Mouse (Mus musculus) erythroblast, adult 5-6 weeks (primary cell): ENCODE data around the gene Mgll. TPM values are rescaled to one million over a fixed set of nuclear protein-coding genes. Genes with fewer than 3 reads are reported as not detected.

ENCODE experiments used
- ATAC-seq: replicated peaks from 2 replicates; pipeline ENCODE4 v1.8.0; 2016; ENCODE audit warnings: moderate number of reproducible peaks, mild to moderate bottlenecking, moderate TSS enrichment, inconsistent platforms; ENCODE audit not compliant: poor library complexity, low FRiP score, severe bottlenecking
- total RNA-seq, 2 experiments: library from RNA; stranded (forward) in 1 of 2; stranded (reverse) in 1 of 2; fragments of 150-400 nt in 1 of 2; fragments of 200-764, 138-1000 nt in 1 of 2; gene quantifications; 2 replicates each; pipeline versions ENCODE4 v1.2.3 to v1.2.4; 2015 to 2017; ENCODE audit warnings: low replicate concordance in 2 of 2

Gene Mgll
- 29.8 and 41.2 TPM in 2 replicates for total RNA-seq (2015; ENCODE audit: low replicate concordance)
- 44.1 and 78.5 TPM in 2 replicates for total RNA-seq (2017; ENCODE audit: low replicate concordance)

GRCm38 (mm10) chr6:88724313-88725195 lies at the start of gene Mgll:
Mgll (plus strand) TSS chr6:88724412.
- peak; percentile 64 for ATAC-seq

DNA sequence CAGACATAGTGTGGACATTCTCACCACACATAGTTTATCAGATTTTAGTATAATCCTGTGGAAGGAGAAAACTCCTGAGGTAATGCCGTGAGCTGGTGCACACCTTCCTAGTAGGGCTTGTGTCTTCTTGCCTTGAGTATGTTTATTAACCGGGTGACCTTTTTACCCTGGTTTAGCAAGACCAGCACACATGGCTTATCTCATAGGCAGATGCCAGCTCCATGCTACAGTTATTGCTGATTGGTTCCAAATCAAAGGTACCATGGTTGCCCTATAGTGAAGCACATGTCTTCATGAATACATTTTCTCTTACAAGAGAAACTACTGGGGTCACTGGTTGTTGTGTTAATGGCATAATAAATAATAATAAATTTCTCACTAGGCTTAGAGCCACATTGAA lies 48.4 kb upstream of the Mgll start:
- ATAC-seq: peak; percentile 52; the same call in 1 of the 2 replicates

GRCm38 (mm10) chr6:88676753-88677736 lies 47.2 kb upstream of the Mgll start:
- peak; percentile 99 for ATAC-seq

DNA sequence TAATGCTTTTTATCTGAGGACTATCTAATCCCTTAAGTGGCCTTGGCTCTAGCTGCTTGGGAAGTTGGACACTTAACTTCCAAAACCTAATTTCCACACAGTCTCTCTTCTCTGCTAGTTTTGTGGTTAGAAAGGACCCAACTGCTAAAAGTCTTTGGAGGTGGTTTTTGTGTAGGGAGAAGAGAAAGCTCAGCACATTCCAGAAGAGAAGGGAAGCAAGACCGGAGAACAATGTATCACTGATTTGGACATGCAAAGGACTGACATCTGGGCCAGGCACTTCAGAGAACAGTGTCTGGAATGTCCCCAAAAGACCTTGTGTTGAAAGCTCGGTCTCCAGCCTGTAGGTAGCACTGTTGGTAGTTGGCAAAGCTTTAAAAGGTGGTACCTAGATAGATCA lies 46.5 kb upstream of the Mgll start:
- ATAC-seq: no peak

- no peak for ATAC-seq
Observed at GRCm38 (mm10) chr6:88681026-88681425, 43.2 kb upstream of the Mgll start.

DNA sequence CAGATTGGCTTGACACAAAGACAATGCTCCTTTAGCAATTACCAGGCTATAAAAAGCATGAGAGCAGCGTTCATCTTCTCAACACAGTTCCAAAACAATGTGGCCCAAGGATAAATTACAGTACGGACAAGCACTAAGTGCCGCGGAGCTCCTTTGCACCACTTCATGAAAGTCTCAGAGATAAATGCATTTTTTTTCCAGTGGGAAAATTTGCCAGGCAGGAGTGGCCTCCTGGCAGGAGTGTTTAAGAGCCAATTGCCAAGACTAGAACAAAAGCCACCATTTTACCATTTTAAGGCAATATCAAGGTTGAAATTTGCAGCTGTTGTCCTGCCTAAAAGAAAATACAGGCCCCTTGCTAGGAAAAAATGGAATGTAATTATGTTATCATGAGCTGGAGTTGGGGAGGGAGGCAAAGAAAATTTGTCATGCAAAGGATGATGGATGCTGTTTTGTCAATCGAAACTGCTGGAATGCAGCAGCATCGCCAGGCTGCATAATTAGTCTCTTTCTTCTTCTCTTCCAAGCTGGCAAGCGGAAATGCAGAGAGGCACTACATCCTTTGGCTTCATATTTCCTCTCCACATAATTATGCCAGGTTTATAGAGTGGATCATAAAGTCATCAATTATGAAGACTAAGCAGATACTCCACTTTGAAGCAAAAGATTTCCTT lies 40.7 kb upstream of the Mgll start:
- ATAC-seq: no peak

DNA sequence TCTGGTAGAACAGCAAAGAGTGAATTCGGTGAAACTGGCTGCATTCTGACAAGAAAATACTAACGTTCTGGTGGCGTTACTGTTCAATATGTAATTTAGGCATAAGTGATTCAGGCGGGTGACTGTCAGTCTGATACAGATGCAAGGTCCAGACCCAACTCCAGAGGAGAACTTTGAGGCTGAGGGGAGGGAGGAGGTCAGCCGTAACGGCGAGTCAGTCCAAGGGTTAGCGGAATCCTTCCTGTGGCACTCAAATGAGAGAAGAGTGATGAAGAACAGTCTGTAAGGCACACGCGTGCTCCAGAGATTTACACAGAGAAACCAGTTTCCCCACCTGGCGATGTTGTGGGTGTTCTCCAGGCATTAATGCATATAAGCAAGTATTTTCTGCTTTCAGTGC lies 36.0 kb upstream of the Mgll start:
- ATAC-seq: no peak

- no peak for ATAC-seq
Observed at GRCm38 (mm10) chr6:88688712-88689111, 35.5 kb upstream of the Mgll start.

DNA sequence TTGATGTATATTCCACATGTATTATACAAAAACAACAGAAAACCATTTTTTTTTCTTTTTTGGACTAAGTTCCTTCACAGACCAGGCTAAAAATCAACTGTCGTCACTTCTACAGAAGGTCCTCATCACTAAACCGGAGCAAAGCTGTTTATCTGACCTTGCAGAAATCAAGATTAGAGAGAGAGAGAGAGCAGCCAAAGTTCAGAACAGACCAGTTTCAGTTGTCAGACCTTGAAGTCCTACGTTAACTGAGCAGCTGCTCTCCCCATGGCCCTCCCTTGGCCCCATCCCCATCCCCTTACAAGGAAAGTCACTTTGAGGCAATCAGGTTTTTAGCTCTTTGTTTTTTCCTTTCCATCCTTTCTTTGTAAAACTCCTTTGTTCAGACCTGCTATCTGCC lies 34.0 kb upstream of the Mgll start:
- ATAC-seq: peak; percentile 59; the same call in 1 of the 2 replicates

DNA sequence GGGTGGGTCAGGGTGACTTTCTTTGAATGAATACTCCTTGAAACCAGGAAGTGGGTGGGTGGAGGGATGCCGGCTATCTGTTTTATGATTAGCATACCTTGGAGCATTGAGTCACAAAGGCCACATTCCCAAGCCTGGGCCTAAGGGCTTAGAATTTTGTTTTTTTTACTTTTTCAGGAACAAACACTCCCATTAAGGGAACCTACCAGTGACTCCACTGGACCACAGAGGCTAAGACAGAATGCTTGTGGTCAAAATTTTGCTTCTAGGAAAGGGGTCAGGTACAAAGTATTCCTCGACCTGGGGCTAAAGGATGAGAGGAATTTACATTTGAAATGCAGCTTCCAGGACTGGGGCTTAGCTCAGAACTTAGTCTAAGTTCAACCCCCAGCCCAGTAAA lies 32.9 kb upstream of the Mgll start:
- ATAC-seq: no peak

DNA sequence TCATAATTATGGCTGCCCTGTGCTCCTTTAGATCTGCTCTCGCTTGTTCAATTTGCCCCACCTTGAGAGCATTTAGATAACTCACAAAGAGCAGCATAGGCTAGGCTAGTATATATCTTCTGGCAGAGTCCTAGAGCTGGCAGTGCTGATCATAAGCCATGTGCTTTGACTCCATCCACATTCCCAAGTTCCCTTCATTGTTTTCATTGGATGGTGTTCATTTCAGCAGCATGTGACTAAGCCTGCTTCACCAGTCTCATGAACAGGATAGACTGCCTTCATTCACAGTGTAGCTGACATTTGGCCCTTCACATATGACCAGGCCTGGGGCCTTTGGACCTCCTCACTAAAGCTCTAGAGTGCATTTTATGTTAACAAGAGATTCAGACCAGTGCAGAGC lies 21.3 kb upstream of the Mgll start:
- no peak for ATAC-seq

DNA sequence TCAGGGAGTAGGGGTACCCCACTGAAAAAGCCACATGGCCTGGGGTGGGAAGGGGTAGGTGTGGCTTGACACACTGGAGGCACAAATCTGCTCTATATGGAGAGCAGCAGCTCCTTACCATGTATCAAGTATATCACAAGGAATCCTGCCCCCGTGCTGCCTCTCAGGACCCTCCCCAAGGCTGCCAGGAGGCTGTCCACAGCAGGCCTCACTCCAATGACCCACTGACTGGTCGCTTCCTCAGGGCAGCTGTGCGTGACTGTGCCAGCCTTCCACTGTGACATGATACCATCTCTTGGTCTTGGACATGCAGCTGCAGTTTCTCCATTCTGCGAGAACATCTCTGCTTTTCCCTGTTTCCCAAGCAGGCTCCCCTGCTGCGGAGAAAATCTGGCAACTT lies 20.5 kb upstream of the Mgll start:
- ATAC-seq: no peak

DNA sequence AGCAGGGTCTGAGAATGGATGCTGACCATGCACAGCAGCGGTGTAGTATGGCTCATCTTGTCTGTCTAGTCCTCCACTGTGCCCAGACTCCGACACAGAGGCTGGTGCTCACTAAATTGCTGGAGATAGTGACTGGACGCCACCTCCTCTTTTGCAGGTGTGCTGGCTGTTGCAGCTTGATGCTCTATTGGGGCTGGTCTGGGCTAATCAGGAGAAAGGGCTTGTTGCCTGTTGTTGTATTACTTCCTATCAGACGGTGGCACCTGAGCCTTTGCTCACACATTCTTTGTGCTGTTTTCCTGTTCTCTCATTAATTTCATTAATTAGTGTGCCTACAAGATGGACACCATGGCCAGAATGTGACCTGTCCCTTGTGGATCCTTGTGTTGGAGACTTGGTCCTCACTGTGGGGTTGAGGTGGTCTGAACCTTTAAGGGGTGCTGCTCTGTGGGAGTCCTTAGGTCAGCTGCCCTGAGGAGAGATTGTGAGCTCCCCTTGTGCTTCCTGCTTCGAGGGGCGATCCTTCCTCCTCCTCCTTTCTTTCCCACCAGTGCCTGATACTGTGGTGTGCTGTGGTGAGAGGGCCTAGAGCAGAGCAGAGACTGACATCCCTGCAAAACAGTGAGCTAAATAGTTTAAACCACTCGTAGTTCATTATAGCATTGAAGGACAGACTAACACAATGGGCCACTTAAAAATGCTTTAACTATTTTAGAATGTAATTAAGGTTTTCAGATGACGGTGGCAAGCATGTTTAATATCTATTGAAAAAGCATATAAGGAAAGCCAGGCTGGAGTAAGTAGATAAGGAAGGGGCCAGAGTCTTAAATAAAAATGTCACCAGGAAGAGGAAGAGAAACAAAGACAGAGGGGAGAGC lies 15.6 kb upstream of the Mgll start:
- peak; percentile 78 for ATAC-seq

- no peak for ATAC-seq
Observed at GRCm38 (mm10) chr6:88709279-88709575, 15.0 kb upstream of the Mgll start.

DNA sequence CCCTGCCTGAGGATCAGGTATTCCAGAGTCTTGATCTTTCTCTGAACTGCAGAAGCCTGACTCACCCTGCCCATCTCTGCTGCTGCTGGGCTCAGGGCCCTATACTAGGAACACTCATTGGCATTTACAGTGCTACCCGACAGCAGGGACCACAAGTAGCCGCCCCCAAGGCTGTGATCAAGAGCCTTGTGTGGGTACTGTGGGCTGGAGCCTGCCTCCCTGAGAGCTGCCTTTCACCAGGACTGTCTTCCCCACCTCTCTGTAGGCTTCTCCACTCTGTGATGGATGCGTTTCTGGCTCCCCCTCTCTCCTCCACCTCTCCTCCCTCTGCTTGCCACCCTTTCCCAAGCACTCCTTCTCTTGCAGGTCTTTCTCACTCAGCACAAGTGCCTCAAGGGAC lies 12.9 kb upstream of the Mgll start:
- ATAC-seq: no peak

DNA sequence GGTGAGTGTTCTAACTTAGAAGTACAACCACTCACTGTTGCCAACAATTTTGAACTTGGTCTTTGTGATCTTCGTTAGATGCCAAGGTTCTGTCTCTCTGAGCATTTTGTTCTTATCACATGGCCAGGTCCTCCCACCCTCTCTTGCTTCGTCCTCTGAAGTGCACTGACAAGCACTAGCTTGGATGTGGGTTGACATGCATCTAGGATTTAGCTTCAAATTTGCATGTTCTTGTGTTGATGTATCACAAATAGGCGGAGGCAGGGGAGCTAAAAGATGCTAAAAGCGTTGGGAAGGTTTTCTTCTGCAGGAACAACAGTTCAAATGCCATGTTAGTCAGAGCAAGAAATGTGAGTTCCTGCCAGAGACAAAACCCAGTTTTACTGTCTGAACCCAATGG lies 12.1 kb upstream of the Mgll start:
- ATAC-seq: no peak

GRCm38 (mm10) chr6:88713320-88713719 lies 10.9 kb upstream of the Mgll start:
- ATAC-seq: no peak

DNA sequence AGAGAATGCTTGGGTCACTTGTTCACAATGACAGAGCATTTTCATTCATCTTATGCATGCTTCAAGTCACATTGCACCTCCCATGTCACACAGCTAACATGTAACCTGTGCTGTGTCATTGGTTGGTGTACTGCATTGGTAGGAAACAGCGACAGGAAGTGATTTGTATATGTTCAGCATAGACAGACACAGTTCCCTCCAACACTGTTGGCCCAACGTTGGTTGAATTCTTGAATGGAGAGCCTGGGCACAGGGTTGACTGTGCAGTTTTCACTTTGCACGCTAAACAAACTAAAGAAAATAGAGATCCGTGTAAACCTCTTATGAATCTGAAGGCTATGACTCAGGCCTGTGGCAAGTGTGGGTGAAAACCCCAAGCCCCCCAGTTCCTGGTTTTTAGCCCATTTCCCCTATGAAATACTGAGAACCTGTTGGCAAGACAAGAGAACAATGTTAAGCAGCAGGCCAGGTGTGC lies 10.0 kb upstream of the Mgll start:
- no peak for ATAC-seq

GRCm38 (mm10) chr6:88715378-88715781 lies 8.8 kb upstream of the Mgll start:
- ATAC-seq: no peak
